Mouse (Mus musculus): ENCODE measurements around the gene Gramd4.

DNA sequence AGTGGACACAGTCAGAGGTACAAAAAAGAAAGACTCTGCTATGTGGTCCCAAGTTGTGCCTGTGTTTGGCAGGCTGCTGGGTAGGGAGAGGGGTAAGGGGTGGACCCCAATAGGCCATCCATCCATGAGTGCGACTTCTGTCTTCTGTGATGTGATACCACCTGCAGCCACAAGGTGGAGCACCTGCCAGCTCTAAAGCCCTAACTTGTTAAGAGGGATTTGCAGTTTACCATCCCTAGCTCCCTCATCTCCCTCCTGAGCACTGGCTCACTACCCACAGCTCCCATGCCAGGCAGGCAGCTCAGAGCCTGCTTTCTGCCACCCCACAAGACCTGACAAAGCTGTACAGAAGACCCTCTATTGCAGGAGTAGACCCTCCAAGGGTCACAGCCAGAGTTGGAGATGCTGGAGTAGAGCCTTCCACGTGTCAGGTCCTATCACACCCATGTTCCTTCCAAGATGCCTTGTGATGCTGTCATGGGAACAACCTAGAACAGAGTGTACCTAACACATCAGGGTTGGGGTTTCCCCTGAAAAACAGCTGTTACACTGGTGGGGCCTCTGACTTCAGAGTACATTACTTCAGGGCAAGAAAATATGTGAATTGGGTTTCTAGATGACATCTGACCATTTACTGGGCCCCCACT lies 3.5 kb upstream of the Gramd4 start:
- TF ChIP-seq CTCF (conservative IDR thresholded peaks at IDR 0.05 in 1 of 2, IDR thresholded peaks at IDR 0.05 in 1 of 2; ENCODE audit: low read depth in 2 of 2, low read length in 2 of 2) (peak; percentile 87 to 88), ETS1 (conservative IDR thresholded peaks at IDR 0.05; ENCODE audit: low read depth, low read length) (peak; percentile 79), USF1 (IDR thresholded peaks at IDR 0.05; ENCODE audit: low read depth, low read length) (no peak)
